Mouse (Mus musculus): ENCODE measurements at regions not wholly inside any gene's neighbourhood (a gene's known extent, or its start where the extent isn't known, plus 50 kb on each side); places are given as distances from the start of the nearest gene placed in this dataset.

DNA sequence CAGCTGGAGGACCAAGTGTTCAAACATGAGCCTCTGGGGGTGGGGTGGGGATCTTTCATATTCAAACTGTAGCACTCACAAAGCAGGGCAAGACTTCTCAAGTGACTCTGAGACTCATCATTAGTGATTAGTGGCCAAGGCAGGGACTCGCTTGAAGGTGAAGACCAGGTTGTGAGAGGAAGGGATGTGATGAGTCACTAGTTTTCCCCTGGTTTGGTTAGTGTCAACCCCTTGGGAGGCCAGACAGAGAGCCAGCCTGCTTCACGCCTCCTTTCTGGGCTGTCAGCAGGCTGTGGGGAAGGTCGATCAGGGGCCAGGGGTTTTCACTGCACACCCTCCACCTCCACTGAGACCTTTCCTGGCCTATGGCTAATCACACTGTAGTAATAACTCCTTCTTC lies 65.2 kb downstream of the Slc30a10 start:
- in situ Hi-C loops (cut with MboI, MseI), result no loop called here

DNA sequence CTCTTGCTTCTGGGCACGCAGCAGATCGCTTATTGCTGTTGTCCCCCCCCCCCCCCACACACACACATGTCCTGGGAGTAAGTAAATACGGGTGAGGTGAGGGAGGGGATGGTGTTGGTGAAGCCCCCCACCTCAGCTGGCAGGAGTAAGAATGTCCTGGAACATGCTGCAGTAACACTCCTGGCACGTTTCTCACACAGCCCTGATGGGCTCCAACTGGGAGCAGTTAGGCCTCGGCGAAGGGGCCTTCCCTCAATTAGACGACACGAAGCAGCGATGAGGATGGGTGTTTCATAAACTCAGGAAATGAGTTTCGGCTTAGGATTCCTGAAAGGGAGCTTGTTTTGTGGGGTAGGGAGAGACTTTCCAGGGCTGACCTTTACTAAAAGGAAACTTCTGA lies 69.4 kb downstream of the Slc30a10 start:
- in situ Hi-C loops (cut with MboI, MseI), result no loop called here

DNA sequence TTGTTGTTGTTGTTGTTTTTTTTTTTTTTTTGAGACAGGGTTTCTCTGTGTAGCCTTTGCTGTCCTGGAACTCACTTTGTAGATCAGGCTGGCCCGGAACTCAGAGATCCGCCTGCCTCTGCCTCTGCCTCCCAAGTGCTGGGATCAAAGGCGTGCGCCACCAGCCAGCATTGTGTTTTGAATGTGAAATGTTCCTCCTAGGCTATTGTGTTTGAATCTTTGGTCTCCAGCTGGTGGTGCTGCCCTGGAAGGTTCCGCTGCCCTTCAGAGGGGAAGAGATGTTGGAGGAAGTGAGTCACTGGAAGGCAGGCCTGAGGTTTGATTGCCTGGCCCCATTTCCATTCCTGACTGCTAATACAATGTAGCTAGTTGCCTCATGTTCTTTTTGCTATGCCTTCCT lies 78.8 kb downstream of the Slc30a10 start:
- in situ Hi-C loops (cut with MboI, MseI), result no loop called here

DNA sequence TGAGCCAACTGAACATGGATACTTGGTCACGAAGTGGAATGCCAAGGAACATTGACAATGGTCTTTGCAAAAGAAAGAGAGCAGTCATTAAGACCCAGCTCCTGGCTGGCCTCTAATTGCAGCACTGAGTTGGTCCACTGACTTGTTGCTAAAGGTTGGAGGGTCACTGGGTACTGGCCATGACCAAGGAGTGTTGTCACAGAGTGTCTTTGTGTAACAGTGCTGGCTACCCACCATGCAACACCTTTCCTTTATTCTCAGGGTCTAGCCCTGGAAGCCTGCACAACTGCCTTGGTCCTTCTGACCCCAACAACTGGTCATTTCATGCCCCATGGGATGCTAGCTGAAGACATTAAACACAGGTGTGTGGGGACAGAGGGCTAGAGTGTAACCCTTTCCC lies 79.5 kb downstream of the Slc30a10 start:
- in situ Hi-C loops (cut with MboI, MseI), result no loop called here

DNA sequence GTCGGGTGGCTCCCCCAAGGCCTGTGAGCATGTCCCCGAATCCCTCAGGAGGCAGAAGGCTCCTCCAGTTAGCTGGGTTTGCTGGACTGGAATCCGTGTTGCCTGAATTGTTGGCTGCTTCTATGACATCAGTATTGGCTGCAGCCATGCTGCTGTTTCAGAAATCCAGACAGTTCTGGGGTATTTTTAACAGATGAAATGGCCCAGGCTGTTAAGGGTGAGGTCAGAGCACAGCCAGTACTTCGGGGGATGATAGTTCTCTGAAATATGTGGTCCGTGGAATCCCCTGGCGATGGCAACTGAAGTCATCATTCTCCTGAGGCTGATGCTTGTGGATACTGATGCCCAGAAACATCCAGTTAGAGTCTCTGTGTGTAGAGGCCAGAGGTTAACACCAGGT lies 80.7 kb downstream of the Slc30a10 start:
- in situ Hi-C loops (cut with MboI, MseI), result no loop called here

DNA sequence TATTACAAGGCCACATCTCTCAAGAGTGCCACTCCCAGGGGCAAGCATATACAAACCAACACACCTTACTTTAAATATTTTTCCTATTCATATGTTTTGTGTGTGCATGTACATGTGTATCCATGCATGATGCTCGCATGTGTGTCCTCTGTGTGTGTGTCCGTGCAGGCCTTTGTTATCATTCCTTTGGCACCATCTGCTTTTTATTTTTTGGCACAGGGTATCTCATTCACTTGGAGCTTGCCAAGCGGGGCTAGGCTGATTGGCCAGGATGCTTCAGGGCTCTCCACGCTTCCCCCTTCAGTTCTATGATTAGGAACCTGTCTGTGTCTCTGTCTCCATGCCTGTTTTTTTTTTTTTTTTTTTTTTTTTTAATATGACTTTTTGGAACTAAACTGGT lies 82.6 kb downstream of the Slc30a10 start:
- in situ Hi-C loops (cut with MboI, MseI), result no loop called here

DNA sequence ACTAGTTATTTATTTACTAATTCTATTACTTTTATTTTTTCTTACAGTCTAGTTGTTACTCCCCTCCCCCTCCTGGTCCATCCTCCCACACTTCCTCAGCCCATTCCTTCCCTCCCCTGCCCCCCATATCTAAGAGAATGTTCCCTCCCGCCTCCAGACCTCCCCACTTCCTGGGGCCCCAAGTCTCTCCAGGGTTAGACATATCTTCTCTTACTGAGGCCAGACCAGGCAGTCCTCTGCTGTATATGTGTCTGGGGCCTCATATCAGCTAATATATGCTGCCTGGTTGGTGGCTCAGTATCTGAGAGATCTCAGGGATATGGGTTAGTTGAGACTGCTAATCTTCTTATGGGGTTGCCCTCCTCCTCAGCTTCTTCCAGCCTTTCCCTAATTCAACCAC lies 84.8 kb downstream of the Slc30a10 start:
- in situ Hi-C loops (cut with MboI, MseI), result no loop called here

DNA sequence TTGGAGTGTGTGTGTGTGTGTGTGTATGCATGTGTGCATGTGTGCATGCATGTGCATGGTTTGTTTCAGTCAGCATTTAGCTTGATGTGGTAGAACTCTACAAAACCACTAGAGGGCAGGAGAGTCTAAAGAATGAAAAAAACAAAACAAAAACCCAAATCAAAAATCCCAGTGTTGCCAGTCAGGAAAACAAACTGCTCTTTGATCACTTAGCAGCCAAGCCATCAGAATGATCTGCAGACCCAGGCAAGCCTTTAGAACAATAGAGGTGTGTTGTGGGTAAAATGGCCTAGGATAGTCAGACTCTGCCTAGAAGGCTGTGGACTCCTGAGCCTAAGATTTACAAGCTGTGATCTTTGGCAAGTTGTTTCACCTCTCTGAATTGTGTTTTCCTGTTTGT lies 91.7 kb downstream of the Slc30a10 start:
- in situ Hi-C loops (cut with MboI, MseI), result no loop called here

DNA sequence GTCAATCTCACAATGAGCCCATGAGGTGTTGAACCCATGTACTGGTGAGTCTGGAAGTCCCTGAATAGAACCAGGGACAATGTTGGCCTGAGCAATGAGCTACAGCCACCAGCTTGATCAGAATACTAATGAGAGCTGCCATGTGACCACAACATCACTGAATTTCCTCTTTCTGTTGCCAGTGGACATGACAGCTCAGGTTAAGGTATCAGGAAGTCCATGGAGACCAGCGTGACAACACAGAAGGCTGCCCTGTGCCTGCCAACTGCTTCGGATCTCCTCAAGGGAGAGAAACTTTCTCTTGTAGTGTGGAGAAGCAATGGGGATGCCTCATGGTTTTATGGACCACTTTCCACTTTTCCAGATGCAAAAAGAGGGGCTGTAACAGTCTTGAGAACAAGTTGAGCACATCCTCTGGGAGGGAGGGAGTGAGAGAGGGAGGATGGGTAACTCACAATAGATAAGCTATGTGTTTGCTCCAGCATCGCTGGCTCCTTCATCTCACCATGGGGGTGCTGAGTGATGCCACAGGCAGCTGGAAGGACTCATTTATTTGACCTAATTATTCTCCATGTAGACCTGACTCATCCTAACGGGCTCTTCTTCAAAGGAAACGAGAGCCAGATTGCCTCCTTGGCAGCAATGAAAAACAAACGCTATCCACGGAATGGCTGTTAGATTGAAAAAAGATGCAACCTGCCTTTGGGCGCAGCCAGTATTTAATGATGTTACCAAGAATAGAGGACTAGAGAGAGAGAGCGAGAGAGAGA lies 118.3 kb downstream of the Slc30a10 start:
- in situ Hi-C loops (cut with MboI, MseI), result loop anchor here (10.0 kb wide), 1 partner anchor 1058 kb away; no protein-coding TSS in a partner anchor

DNA sequence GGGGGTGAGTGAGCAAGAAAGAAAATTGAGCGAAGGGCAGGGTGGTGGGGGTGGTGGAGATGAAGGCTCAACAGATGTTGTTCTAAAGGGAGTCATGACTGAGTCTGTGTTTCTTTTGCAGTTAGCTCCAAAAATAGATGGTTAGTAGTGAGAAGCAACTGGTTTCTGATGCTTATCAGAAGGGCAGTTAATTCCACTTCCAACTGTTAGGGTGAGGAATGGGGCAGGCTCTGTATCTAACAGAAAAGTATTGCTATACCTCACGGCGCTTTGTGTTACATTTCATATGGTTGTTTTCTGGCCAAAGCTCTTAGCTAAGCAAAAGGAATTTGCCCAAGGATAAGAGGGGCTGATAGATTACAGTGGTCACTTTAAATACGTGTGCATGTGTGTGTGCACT lies 120.3 kb downstream of the Slc30a10 start:
- in situ Hi-C loops (cut with MboI, MseI), result loop anchor here (10.0 kb wide), 1 partner anchor 1060 kb away; no protein-coding TSS in a partner anchor

DNA sequence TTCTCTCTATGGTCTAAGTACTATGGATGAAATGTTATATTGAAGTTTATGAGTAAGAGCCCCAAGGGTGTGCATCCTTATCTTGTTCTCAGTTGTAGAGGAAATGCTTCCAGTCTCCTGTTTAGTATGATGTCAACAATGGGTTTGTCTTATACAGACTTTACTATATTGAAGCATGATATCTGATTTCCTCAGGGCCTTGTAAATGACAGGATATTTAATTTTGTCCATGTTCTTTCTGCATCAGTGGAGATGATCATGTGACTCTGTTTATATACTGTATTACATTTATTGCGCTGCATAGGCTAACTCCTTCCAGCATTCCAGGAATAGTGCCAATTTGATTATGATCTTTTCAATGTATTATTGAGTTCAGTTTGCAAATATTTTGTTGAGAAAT lies 125.2 kb downstream of the Slc30a10 start:
- in situ Hi-C loops (cut with MboI, MseI), result loop anchor here (10.0 kb wide), 1 partner anchor 1065 kb away; no protein-coding TSS in a partner anchor

DNA sequence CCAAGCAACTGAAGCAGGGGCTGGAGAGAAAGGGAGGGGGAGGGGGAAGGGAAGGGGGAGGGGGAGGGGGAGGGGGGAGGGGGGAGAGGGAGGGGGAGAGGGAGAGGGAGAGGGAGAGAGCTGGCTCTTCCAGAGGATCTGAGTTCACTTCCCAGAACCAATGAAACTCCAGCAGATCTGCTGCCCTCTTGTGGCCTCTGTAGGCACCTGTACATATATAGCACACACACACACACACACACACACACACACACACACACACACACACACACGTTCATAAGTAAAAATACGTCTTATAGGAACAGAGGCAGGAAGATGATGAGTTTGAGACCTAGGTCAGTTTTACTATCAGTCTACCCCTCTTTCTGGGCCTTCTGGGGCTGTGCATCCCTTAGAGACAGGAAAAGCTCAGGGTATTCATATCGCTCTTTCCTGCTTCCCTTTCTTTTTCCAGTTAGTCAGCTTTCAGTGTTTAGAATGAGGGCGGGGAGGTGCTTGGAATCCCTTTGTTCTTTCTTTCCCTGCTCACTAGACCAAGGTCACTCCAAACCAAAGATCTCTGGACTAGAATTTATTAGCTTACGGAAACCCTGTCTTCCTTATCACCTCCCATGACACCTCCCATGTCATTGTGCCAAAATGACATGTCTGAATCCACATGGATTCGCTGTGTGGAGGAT lies 130.7 kb downstream of the Slc30a10 start:
- in situ Hi-C loops (cut with MboI, MseI), result no loop called here

DNA sequence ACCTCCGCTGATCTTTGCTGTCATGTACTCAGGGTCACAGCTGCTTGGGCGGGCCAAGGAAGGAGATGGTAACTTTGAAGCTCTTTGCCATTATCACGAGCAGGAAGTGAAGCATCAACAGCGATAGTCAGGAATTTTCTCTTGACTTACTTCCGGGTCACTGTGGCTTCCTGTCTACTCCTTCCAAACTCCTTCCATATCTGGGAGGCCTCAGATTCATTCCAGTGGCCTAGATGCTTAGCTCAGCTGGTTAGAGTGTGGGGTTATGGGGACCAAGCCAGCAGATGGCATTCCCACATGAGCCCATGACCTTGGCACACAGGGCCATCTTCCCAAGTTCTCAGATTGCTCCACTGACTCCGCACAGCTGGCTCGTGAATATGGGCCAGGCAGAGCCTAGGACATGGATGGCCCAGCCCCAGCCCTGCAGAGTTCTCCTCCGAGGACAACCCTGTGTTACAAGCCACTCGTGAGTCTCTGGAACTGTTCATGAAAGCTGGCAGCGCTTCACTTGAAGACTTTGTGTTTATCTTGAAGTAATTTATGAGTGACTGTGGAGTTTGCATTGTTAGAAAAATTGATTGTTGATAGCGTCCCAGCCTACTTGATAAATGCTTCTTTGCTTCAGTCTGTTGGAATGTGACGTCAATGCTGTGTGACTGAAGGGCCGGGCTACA lies 133.2 kb downstream of the Slc30a10 start:
- in situ Hi-C loops (cut with MboI, MseI), result no loop called here

DNA sequence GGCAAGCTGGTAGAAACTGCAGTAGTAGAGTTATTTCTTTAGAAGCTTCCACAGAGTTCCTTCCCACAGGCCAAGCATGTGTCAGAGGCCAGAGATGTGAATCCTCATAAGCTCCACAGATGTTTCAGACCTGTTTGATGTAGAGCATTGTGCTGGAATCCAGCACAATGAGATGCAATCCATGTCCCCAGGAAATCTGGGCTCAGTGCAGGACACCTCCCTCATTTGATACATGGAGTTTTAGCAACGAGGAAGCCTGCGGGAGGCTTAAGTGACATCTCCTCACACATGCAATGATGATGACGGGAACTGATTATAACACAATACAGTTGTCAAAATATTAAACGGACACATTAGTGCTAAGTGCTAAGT lies 133.7 kb downstream of the Slc30a10 start:
- in situ Hi-C loops (cut with MboI, MseI), result no loop called here

DNA sequence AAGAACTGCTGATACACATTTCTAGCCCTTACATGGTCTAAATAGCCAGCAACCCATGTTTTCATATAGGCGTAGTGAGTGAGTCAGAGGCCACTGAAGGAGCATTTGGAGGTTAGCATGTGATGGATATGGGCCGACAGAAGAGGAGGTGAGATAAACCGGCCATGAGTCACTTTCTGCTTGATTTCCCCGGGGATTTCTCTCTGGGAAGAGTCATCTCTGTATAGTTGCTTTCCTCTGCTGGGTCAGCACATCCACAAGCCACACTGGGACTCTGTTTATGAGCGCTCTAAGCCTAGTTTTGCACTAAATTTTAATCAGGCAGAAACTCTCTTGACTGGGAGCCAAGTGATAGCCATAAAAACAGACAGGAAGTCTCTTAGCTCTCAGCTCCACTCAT lies 142.2 kb downstream of the Slc30a10 start:
- in situ Hi-C loops (cut with MboI, MseI), result no loop called here

DNA sequence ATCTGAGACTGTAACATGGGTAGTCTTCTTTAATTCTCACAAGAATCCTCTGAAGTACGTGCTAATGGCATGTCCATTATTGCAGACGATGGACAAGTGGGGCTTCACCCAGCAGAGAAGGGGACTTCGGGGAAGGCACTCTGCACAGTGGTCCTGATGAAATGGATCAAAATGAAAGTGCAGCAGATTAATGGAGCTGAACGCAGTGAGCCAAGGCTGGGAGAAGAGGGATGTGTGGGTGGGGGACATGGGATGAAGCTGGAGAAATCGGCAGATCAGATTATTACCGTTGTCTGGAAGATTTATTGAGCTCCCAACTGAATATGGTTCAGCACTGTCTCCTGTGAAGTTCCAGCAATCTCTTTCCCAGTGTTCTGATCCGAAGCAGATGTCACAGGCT lies 143.9 kb downstream of the Slc30a10 start:
- in situ Hi-C loops (cut with MboI, MseI), result no loop called here

DNA sequence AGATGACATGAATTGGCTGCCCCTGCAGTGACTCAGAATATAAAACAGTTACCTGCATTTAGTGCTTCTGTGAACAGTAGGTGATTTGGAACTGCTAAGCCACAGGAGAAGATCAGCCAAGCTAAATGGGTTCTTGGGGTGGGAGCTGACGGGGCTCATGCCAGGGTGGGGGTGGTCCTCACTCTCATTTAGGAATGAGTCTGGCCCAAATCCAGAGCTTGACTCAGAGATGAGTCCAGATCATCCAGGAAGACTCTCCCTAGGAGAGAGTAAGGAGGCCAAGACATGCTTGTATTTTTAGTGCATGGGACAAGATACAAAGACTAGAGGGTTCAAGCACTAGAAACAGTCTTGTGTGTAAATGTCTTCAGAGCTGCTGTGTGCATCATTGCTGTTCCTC lies 146.5 kb downstream of the Slc30a10 start:
- in situ Hi-C loops (cut with MboI, MseI), result no loop called here

DNA sequence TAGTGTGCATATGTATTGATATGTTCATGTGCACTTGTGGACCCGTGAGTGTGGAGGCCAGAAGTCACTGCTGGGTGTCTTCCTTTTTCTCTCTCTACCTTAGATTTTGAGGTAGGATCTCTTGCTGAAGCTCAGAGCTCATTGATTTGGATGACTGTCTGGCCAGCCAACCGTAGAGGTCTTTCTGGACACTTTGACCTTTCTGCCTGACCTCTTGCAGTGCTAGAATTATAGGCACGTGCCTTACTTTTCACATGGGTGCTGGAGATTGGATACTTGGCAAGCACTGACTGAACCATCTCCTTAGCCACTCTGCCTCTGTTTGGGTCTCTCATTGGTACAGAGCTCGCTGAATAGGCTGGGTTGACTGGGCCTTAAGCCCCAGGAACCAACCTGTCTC lies 151.3 kb downstream of the Slc30a10 start:
- in situ Hi-C loops (cut with MboI, MseI), result no loop called here

DNA sequence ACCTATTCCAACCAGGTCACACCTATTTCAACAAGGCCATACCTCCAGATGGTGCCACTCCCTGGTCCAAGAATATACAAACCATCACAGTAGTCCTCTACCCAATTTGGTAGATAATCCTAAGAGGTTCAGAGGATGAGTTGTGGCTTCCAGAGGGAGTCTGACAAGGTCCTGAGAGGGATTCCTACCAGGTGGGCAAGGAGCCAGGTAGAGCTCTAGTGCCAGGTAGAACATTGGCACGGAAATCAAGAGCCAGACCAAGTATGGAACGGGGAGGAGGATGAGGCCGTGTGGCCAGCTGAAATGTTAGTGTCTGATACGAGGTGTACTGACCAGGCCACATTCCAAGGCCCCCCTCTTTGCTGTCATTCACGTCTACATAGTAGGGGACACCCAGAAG lies 153.0 kb downstream of the Slc30a10 start:
- in situ Hi-C loops (cut with MboI, MseI), result no loop called here

DNA sequence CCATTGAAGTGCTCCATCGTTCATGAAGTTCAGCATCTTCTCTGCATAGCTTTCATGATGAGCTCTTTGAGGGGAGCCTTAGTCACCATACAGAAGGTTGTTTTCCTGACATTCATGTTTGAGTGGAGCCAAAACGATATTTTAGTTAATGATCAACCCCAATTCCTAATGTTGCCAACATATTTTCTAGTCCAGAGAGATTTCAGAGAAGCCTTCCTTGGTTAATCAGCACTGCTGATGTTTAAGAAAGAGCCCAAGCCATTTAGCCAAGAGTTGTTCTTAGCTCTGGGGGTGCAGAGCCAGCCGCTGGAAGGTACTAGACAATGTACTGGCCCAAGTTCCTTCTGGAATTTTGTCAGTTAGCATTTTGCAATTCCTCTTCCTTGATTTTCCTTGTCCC lies 153.8 kb downstream of the Slc30a10 start:
- in situ Hi-C loops (cut with MboI, MseI), result no loop called here

DNA sequence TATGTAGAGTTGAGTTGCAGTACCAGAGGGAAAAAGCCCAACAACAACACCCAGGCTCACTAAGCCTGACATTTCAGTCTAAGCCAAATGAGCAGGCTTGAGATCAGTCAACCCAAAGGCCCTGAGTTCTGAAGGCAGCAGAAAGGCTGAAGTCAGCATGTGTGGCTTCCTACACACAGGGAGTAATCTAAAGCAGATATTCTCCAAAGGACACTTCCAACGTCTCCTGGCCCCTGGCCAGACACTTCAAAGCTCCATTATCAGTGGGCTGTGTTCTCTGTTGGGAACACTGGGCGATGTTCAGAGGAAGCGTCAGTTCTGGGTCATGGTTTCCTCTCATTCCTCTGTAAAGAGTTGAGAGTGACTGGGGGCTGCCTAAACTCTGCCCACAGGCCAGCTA lies 155.9 kb downstream of the Slc30a10 start:
- in situ Hi-C loops (cut with MboI, MseI), result no loop called here

DNA sequence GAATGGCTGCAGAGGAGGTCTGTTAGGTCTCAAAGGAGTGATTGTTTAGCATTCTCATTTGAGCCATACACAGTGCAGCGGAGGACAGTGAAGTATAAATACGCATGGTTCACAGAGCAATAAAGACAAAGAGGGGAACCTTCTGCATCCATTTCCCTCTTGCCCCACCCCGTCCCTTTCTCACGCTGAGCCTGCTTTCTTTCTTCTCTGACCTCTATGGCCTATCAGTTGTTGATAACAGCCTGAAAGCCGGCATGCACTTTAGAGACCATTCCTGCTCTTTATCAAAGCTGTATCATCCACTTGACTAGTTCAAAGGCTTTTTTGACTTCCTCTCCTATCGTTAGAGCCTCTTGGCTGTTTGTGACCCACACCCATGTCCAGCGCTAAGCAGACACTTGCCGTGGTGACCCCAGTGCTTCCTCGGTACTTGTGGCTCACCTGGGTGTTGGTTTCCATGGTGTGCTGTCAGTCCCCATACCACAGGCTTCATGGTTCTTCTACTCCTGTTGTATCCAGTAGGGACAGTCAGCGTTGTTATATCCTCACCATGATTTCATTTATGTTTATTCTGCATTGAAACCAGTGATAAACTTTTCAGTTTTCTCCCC lies 161.3 kb downstream of the Slc30a10 start:
- in situ Hi-C loops (cut with MboI, MseI), result no loop called here
